Mouse (Mus musculus) hindbrain, embryonic 10.5 days (tissue): ENCODE measurements at regions not wholly inside any gene's neighbourhood (a gene's known extent, or its start where the extent isn't known, plus 50 kb on each side); places are given as distances from the start of the nearest gene placed in this dataset.
A peak's percentile ranks its signal among the peaks of the same experiment; 100 is the strongest.

Experiments used
- DNase-seq: peaks from one replicate; pipeline ENCODE4 v3.0.0-alpha.2; 2017; ENCODE audit warnings: low spot score
- H3K27ac ChIP-seq: fragments of 300-500 bp; sonication (generic); 2 replicates; pipeline ENCODE4 v1.5.1; 2016; ENCODE audit warnings: mild to moderate bottlenecking, moderate library complexity
- H3K27me3 ChIP-seq: fragments of 300-500 bp; sonication (generic); 2 replicates; pipeline ENCODE4 v1.6.1; 2016; ENCODE audit warnings: mild to moderate bottlenecking; ENCODE audit not compliant: poor library complexity, insufficient read depth, severe bottlenecking
- H3K36me3 ChIP-seq: fragments of 300-500 bp; sonication (generic); 2 replicates; pipeline ENCODE4 v1.6.1; 2016; ENCODE audit warnings: mild to moderate bottlenecking, moderate library complexity
- H3K4me1 ChIP-seq: fragments of 300-500 bp; sonication (generic); replicated peaks from 2 replicates; pipeline ENCODE4 v1.6.1; 2016; ENCODE audit warnings: mild to moderate bottlenecking
- H3K4me3 ChIP-seq: fragments of 300-500 bp; sonication (generic); 2 replicates; pipeline ENCODE4 v1.5.1; 2016; ENCODE audit warnings: mild to moderate bottlenecking, moderate library complexity
- H3K9me3 ChIP-seq: fragments of 300-500 bp; sonication (generic); 2 replicates; pipeline ENCODE4 v1.6.1; 2016; ENCODE audit warnings: mild to moderate bottlenecking, moderate library complexity
- WGBS: fragments of 180-500 bp; shearing (Covaris S2); methylation state at CpG from one replicate; pipeline ENCODE4 v1.1.7; 2016; 5-methylcytosine and 5-hydroxymethylcytosine counted together

DNA sequence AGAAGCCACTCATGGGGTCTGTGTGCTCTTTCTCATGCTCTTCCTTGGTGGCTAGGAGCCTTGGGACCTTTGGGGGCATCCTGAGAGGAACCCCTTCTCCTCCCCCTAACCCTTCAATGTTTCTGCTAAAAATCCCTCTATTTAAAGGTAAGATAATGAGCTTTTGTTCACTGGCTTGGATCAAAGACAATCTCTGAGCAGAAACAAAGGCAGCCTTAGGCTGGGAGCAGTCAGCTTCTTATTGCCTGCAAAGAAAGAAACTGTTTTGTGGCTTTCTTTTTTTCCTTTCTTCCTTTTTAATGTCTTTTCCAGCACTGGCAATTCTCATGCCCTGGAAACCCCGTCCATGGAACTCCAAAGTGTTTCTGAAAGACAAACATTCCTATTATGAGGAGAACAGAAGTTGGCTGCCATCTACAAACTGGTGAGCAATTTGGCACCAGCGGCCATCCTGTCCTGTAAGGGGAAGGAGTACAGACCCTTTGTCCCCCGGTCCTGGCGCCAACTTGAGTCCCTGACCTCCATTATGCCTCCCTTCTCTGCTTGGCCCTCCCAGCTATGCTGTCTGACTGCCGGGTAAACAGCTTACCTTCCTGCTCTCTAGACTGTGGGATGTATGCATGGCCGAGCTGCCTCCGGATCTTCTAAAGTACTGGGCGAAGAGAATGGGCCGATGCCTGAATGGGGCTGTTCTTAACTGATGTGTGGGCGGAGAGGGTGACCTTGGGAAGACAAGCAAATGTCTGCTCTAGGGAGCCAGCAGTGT, 56.4 kb upstream of the Pabpc6 start:
- no peaks in the 10 kb centered on the region for H3K9me3 ChIP-seq
- peak; percentile 56 for DNase-seq

GRCm38 (mm10) chr17:9723484-9723883, 54.0 kb upstream of the Pabpc6 start:
- H3K27me3 ChIP-seq = no peaks in the 10 kb centered on the region
- DNase-seq = no peak
- no peaks in the 10 kb centered on the region for H3K9me3 ChIP-seq
- H3K4me3 ChIP-seq = no peak overlapping the region
- 54% methylated on average over 4 of the region's 4 CpGs for WGBS
- H3K4me1 ChIP-seq = peaks cover 55% of the 10 kb centered on the region
- peak overlapping the region; percentile 77 for H3K27ac ChIP-seq
- no peaks in the 10 kb centered on the region for H3K36me3 ChIP-seq

More for the DNA sequence above, 56.4 kb upstream of the Pabpc6 start:
- peaks cover 55% of the 10 kb centered on the region for H3K4me1 ChIP-seq
- H3K36me3 ChIP-seq = no peaks in the 10 kb centered on the region
- H3K27me3 ChIP-seq = no peaks in the 10 kb centered on the region
- WGBS = 32% methylated on average over 10 of the region's 10 CpGs
- peak overlapping the region; percentile 87 for H3K27ac ChIP-seq
- H3K4me3 ChIP-seq = no peak overlapping the region

GRCm38 (mm10) chr17:9722709-9723108, 53.2 kb upstream of the Pabpc6 start:
- no peak overlapping the region for H3K4me3 ChIP-seq
- no peaks in the 10 kb centered on the region for H3K36me3 ChIP-seq
- H3K9me3 ChIP-seq = no peaks in the 10 kb centered on the region
- DNase-seq = no peak
- H3K27me3 ChIP-seq = no peaks in the 10 kb centered on the region
- WGBS = 2% methylated on average over 4 of the region's 4 CpGs
- peaks cover 55% of the 10 kb centered on the region for H3K4me1 ChIP-seq
- peak overlapping the region; percentile 77 for H3K27ac ChIP-seq
